Mouse (Mus musculus) olfactory bulb, adult 2 months (tissue): ENCODE data around the gene Tktl1.

Experiments used
- CTCF ChIP-seq: fragments of 200-500 bp; IDR thresholded peaks from 2 replicates; pipeline ENCODE4 v1.5.1; 2012; ENCODE audit warnings: low read depth, mild to moderate bottlenecking, low read length, moderate library complexity; ENCODE audit not compliant: insufficient read depth
- POLR2A ChIP-seq: fragments of 200-500 bp; IDR thresholded peaks from 2 replicates; pipeline ENCODE4 v1.6.1; 2012; ENCODE audit warnings: mild to moderate bottlenecking, low read depth, low read length, moderate library complexity; ENCODE audit not compliant: insufficient read depth

GRCm38 (mm10) chrX:74233196-74233595, 56.1 kb downstream of the Tktl1 start:
- no peak for TF ChIP-seq CTCF
- no peak for TF ChIP-seq POLR2A
